Mouse (Mus musculus): ENCODE measurements around the gene Rasip1. TPM values are rescaled to one million over a fixed set of nuclear protein-coding genes. Genes with fewer than 3 reads are reported as not detected.

Rasip1 gene
- 2.3 and 3.1 TPM in 2 replicates for polyA plus RNA-seq (2021; fragmentation: Nextera tagmentation)
- long read RNA-seq, experiment 1, partial matches to known transcripts = 19 of 19 reads
- long read RNA-seq, experiment 1, other reads (novel, unspliced or antisense) = 0 of 19 reads
- long read RNA-seq, experiment 2, transcript Rasip1-201 (12 exons, 3,202 nt) = major isoform, 9 of 32 reads
- long read RNA-seq, experiment 2, partial matches to known transcripts = 18 of 32 reads
- long read RNA-seq, experiment 2, other reads (novel, unspliced or antisense) = 5 of 32 reads

GRCm38 (mm10) chr7:45627261-45627660 is at the start of gene Rasip1:
Gene Rasip1 (plus strand): TSS chr7:45627488.

GRCm38 (mm10) chr7:45617042-45617695 is 10.1 kb upstream of the Rasip1 start, which contains the start of gene Fut1:
Gene Fut1 (plus strand): TSS chr7:45617289.

GRCm38 (mm10) chr7:45621443-45621842 is 5.8 kb upstream of the Rasip1 start, which contains the start of gene Izumo1:
Gene Izumo1 (plus strand): TSS chr7:45621811.

GRCm38 (mm10) chr7:45639561-45640027 is 12.3 kb downstream of the Rasip1 start, which contains the start of gene Mamstr:
Gene Mamstr (plus strand): TSS chr7:45639977.

GRCm38 (mm10) chr7:45666161-45666560 is 38.9 kb downstream of the Rasip1 start, which contains the start of gene Fut2:
Gene Fut2 (minus strand): TSS chr7:45666394.

GRCm38 (mm10) chr7:45683396-45684050 is 56.2 kb downstream of the Rasip1 start, which contains the start of gene Ntn5:
Gene Ntn5 (plus strand): TSS chr7:45684022.

Other genes with a start within 250 kb of the Rasip1 start
- gene Snrnp70, start 231.7 kb upstream of the Rasip1 start, polyA plus RNA-seq (2021; fragmentation: Nextera tagmentation) = 32.6 and 45.3 TPM in 2 replicates
- not detected in 2 replicates for gene Kcna7, start 221.8 kb upstream of the Rasip1 start, polyA plus RNA-seq (2021; fragmentation: Nextera tagmentation)
- 0.11 and 0.30 TPM in 2 replicates for gene Ntf5, start 213.8 kb upstream of the Rasip1 start, polyA plus RNA-seq (2021; fragmentation: Nextera tagmentation)
- 1.1 TPM in 1 of 2 replicates, not detected in the other for gene Lhb, start 206.7 kb upstream of the Rasip1 start, polyA plus RNA-seq (2021; fragmentation: Nextera tagmentation)
- 7.9 and 10.1 TPM in 2 replicates for gene Gys1, start 192.6 kb upstream of the Rasip1 start, polyA plus RNA-seq (2021; fragmentation: Nextera tagmentation)
- gene Ruvbl2, start 189.4 kb upstream of the Rasip1 start, polyA plus RNA-seq (2021; fragmentation: Nextera tagmentation) = 50.0 and 53.1 TPM in 2 replicates
- 1,695 and 1,748 TPM in 2 replicates for gene Ftl1, start 167.6 kb upstream of the Rasip1 start, polyA plus RNA-seq (2021; fragmentation: Nextera tagmentation)
- gene Bax, start 160.6 kb upstream of the Rasip1 start, polyA plus RNA-seq (2021; fragmentation: Nextera tagmentation) = 86.7 and 94.4 TPM in 2 replicates
- 0.13 and 0.14 TPM in 2 replicates for gene Tulp2, start 145.6 kb upstream of the Rasip1 start, polyA plus RNA-seq (2021; fragmentation: Nextera tagmentation)
- gene Gm45808, start 140.7 kb upstream of the Rasip1 start, polyA plus RNA-seq (2021; fragmentation: Nextera tagmentation) = not detected in 2 replicates
- 2.6 and 3.5 TPM in 2 replicates for gene Dhdh, start 138.7 kb upstream of the Rasip1 start, polyA plus RNA-seq (2021; fragmentation: Nextera tagmentation)
- gene Nucb1, start 117.1 kb upstream of the Rasip1 start, polyA plus RNA-seq (2021; fragmentation: Nextera tagmentation) = 74.5 and 76.8 TPM in 2 replicates
- gene Ppp1r15a, start 101.2 kb upstream of the Rasip1 start, polyA plus RNA-seq (2021; fragmentation: Nextera tagmentation) = 17.6 and 18.2 TPM in 2 replicates
- 0.67 and 1.7 TPM in 2 replicates for gene Plekha4, start 101.2 kb upstream of the Rasip1 start, polyA plus RNA-seq (2021; fragmentation: Nextera tagmentation)
- gene Hsd17b14, start 72.6 kb upstream of the Rasip1 start, polyA plus RNA-seq (2021; fragmentation: Nextera tagmentation) = 0.43 TPM in 1 of 2 replicates, not detected in the other
- gene Bcat2, start 57.3 kb upstream of the Rasip1 start, polyA plus RNA-seq (2021; fragmentation: Nextera tagmentation) = 7.0 and 8.5 TPM in 2 replicates
- not detected in 2 replicates for gene Fgf21, start 12.0 kb upstream of the Rasip1 start, polyA plus RNA-seq (2021; fragmentation: Nextera tagmentation)
- gene Fut1, start 10.2 kb upstream of the Rasip1 start, polyA plus RNA-seq (2021; fragmentation: Nextera tagmentation) = 0.08 TPM in 1 of 2 replicates, not detected in the other
- gene Izumo1, start 5.7 kb upstream of the Rasip1 start, polyA plus RNA-seq (2021; fragmentation: Nextera tagmentation) = 0.09 TPM in 1 of 2 replicates, not detected in the other
- gene Mamstr, start 12.5 kb downstream of the Rasip1 start, polyA plus RNA-seq (2021; fragmentation: Nextera tagmentation) = 1.1 and 1.2 TPM in 2 replicates
- 0.10 and 0.16 TPM in 2 replicates for gene Fut2, start 38.9 kb downstream of the Rasip1 start, polyA plus RNA-seq (2021; fragmentation: Nextera tagmentation)
- 5.2 and 6.6 TPM in 2 replicates for gene Ntn5, start 56.5 kb downstream of the Rasip1 start, polyA plus RNA-seq (2021; fragmentation: Nextera tagmentation)
- 0.15 and 0.36 TPM in 2 replicates for gene Sec1, start 66.9 kb downstream of the Rasip1 start, polyA plus RNA-seq (2021; fragmentation: Nextera tagmentation)
- 39.6 and 49.9 TPM in 2 replicates for gene Car11, start 72.4 kb downstream of the Rasip1 start, polyA plus RNA-seq (2021; fragmentation: Nextera tagmentation)
- 49.2 and 52.8 TPM in 2 replicates for gene Dbp, start 77.6 kb downstream of the Rasip1 start, polyA plus RNA-seq (2021; fragmentation: Nextera tagmentation)
- gene Rpl18, start 88.0 kb downstream of the Rasip1 start, polyA plus RNA-seq (2021; fragmentation: Nextera tagmentation) = 357 and 361 TPM in 2 replicates
- gene Sphk2, start 90.5 kb downstream of the Rasip1 start, polyA plus RNA-seq (2021; fragmentation: Nextera tagmentation) = 5.5 and 6.1 TPM in 2 replicates
- gene Fam83e, start 93.7 kb downstream of the Rasip1 start, polyA plus RNA-seq (2021; fragmentation: Nextera tagmentation) = 0.09 TPM in 1 of 2 replicates, not detected in the other
- gene Spaca4, start 98.3 kb downstream of the Rasip1 start, polyA plus RNA-seq (2021; fragmentation: Nextera tagmentation) = not detected in 2 replicates
- gene Lmtk3, start 156.2 kb downstream of the Rasip1 start, polyA plus RNA-seq (2021; fragmentation: Nextera tagmentation) = 6.9 and 9.4 TPM in 2 replicates
- 20.6 and 22.7 TPM in 2 replicates for gene Sult2b1, start 157.2 kb downstream of the Rasip1 start, polyA plus RNA-seq (2021; fragmentation: Nextera tagmentation)
- 135 and 136 TPM in 2 replicates for gene Cyth2, start 187.1 kb downstream of the Rasip1 start, polyA plus RNA-seq (2021; fragmentation: Nextera tagmentation)
- 1.5 and 2.2 TPM in 2 replicates for gene Kcnj14, start 197.3 kb downstream of the Rasip1 start, polyA plus RNA-seq (2021; fragmentation: Nextera tagmentation)
- gene Grwd1, start 203.5 kb downstream of the Rasip1 start, polyA plus RNA-seq (2021; fragmentation: Nextera tagmentation) = 23.8 and 25.5 TPM in 2 replicates
- 44.4 and 48.6 TPM in 2 replicates for gene Kdelr1, start 245.3 kb downstream of the Rasip1 start, polyA plus RNA-seq (2021; fragmentation: Nextera tagmentation)

Data from layer of hippocampus, adult 6 months (tissue).